Mouse (Mus musculus): ENCODE results near the gene Aldh8a1. TPM values are rescaled to one million over a fixed set of nuclear protein-coding genes. Genes with fewer than 3 reads are reported as not detected.
"Not testable (repeated sequence)": the region's sequence is repeated elsewhere in the genome, so short reads cannot be mapped to it uniquely, and the experiment has no call there.

The Aldh8a1 gene
- polyA plus RNA-seq, 1 experiment from 2014 or later, result not detected

GRCm38 (mm10) chr10:21369586-21369985 lies 7.5 kb upstream of the Aldh8a1 start:
- ATAC-seq (ENCODE audit: insufficient number of reproducible peaks, insufficient read depth, low FRiP score, low TSS enrichment, low read depth), result no peak
- Histone ChIP-seq H3K4me3 (replicated peaks) (no peak overlapping the region), H3K9ac (replicated peaks) (no peak overlapping the region), H3K27me3 (no peaks in the 10 kb centered on the region), H3K4me2 (no peak overlapping the region), H3K9me3 (no peaks in the 10 kb centered on the region), H3K27ac (no peak overlapping the region), H3K4me1 (replicated peaks) (no peaks in the 10 kb centered on the region), H3K36me3 (peaks cover 54% of the 10 kb centered on the region)
- WGBS, result 90% methylated on average over 2 of the region's 2 CpGs

- no peak for ATAC-seq (ENCODE audit: insufficient number of reproducible peaks, insufficient read depth, low FRiP score, low TSS enrichment, low read depth)
- H3K4me1 ChIP-seq (replicated peaks), result no peaks in the 10 kb centered on the region
- H3K9ac ChIP-seq (replicated peaks), result no peak overlapping the region
- no peaks in the 10 kb centered on the region for H3K27me3 ChIP-seq
- H3K9me3 ChIP-seq, result no peaks in the 10 kb centered on the region
- H3K36me3 ChIP-seq, result peaks cover 30% of the 10 kb centered on the region
- 96% methylated on average over 6 of the region's 6 CpGs for WGBS
- H3K4me3 ChIP-seq (replicated peaks), result no peak overlapping the region
- H3K4me2 ChIP-seq, result no peak overlapping the region
- no peak overlapping the region for H3K27ac ChIP-seq
Observed at GRCm38 (mm10) chr10:21372271-21372670, 4.8 kb upstream of the Aldh8a1 start.

- 68% methylated on average over 9 of the region's 9 CpGs for WGBS
Observed at GRCm38 (mm10) chr10:21378196-21378944, 1.3 kb downstream of the Aldh8a1 start.

GRCm38 (mm10) chr10:21382914-21383313 lies 5.8 kb downstream of the Aldh8a1 start:
- Histone ChIP-seq H3K4me2 (no peak overlapping the region), H3K27me3 (no peaks in the 10 kb centered on the region; the same call in 1 of the 2 replicates), H3K9me3 (no peaks in the 10 kb centered on the region), H3K4me1 (replicated peaks) (no peaks in the 10 kb centered on the region), H3K36me3 (no peaks in the 10 kb centered on the region), H3K27ac (no peak overlapping the region), H3K4me3 (replicated peaks) (no peak overlapping the region), H3K9ac (replicated peaks) (no peak overlapping the region)
- 25% methylated on average over 6 of the region's 6 CpGs for WGBS
- no peak for ATAC-seq (ENCODE audit: insufficient number of reproducible peaks, insufficient read depth, low FRiP score, low TSS enrichment, low read depth)

More at GRCm38 (mm10) chr10:21378196-21378944, 1.3 kb downstream of the Aldh8a1 start:
- no peaks in the 10 kb centered on the region for H3K4me1 ChIP-seq (replicated peaks)
- H3K27ac ChIP-seq, result no peak overlapping the region
- no peaks in the 10 kb centered on the region; the same call in 1 of the 2 replicates for H3K27me3 ChIP-seq
- ATAC-seq (ENCODE audit: insufficient number of reproducible peaks, insufficient read depth, low FRiP score, low TSS enrichment, low read depth), result no peak
- H3K9ac ChIP-seq (replicated peaks), result no peak overlapping the region
- no peaks in the 10 kb centered on the region for H3K36me3 ChIP-seq
- H3K9me3 ChIP-seq, result no peaks in the 10 kb centered on the region
- H3K4me3 ChIP-seq (replicated peaks), result no peak overlapping the region
- H3K4me2 ChIP-seq, result no peak overlapping the region

GRCm38 (mm10) chr10:21385111-21385663 lies 8.1 kb downstream of the Aldh8a1 start:
- no peak overlapping the region for H3K4me3 ChIP-seq (replicated peaks)
- no peaks in the 10 kb centered on the region for H3K36me3 ChIP-seq
- no peaks in the 10 kb centered on the region; the same call in 1 of the 2 replicates for H3K27me3 ChIP-seq
- H3K4me1 ChIP-seq (replicated peaks), result no peaks in the 10 kb centered on the region; the same call in 1 of the 2 replicates
- no peak overlapping the region for H3K4me2 ChIP-seq
- H3K9ac ChIP-seq (replicated peaks), result no peak overlapping the region
- WGBS, result 82% methylated on average over 3 of the region's 3 CpGs
- ATAC-seq (ENCODE audit: insufficient number of reproducible peaks, insufficient read depth, low FRiP score, low TSS enrichment, low read depth), result no peak
- H3K27ac ChIP-seq, result no peak overlapping the region
- H3K9me3 ChIP-seq, result no peaks in the 10 kb centered on the region

GRCm38 (mm10) chr10:21389075-21389474 lies 12.0 kb downstream of the Aldh8a1 start:
- H3K27me3 ChIP-seq, result no peaks in the 10 kb centered on the region
- H3K36me3 ChIP-seq, result no peaks in the 10 kb centered on the region
- H3K9ac ChIP-seq (replicated peaks), result no peak overlapping the region
- no peak overlapping the region for H3K4me3 ChIP-seq (replicated peaks)
- ATAC-seq (ENCODE audit: insufficient number of reproducible peaks, insufficient read depth, low FRiP score, low TSS enrichment, low read depth), result no peak
- no peaks in the 10 kb centered on the region; the same call in 1 of the 2 replicates for H3K4me1 ChIP-seq (replicated peaks)
- no peaks in the 10 kb centered on the region for H3K9me3 ChIP-seq
- no peak overlapping the region for H3K4me2 ChIP-seq
- H3K27ac ChIP-seq, result no peak overlapping the region
- WGBS, result 89% methylated on average over 11 of the region's 11 CpGs

GRCm38 (mm10) chr10:21390440-21390839 lies 13.3 kb downstream of the Aldh8a1 start:
- no peaks in the 10 kb centered on the region for H3K9me3 ChIP-seq
- no peak overlapping the region for H3K4me3 ChIP-seq (replicated peaks)
- H3K4me1 ChIP-seq (replicated peaks), result no peaks in the 10 kb centered on the region; the same call in 1 of the 2 replicates
- H3K27ac ChIP-seq, result no peak overlapping the region
- 88% methylated on average over 4 of the region's 4 CpGs for WGBS
- no peak overlapping the region for H3K9ac ChIP-seq (replicated peaks)
- no peak overlapping the region for H3K4me2 ChIP-seq
- ATAC-seq (ENCODE audit: insufficient number of reproducible peaks, insufficient read depth, low FRiP score, low TSS enrichment, low read depth), result no peak
- no peaks in the 10 kb centered on the region for H3K36me3 ChIP-seq
- no peaks in the 10 kb centered on the region for H3K27me3 ChIP-seq

- H3K4me2 ChIP-seq, result no peak overlapping the region
- H3K4me3 ChIP-seq (replicated peaks), result no peak overlapping the region
- no peak overlapping the region for H3K9ac ChIP-seq (replicated peaks)
- no peak overlapping the region for H3K27ac ChIP-seq
- ATAC-seq (ENCODE audit: insufficient number of reproducible peaks, insufficient read depth, low FRiP score, low TSS enrichment, low read depth), result no peak
- H3K36me3 ChIP-seq, result no peaks in the 10 kb centered on the region
- 75% methylated on average over 4 of the region's 4 CpGs for WGBS
- no peaks in the 10 kb centered on the region; the same call in 1 of the 2 replicates for H3K4me1 ChIP-seq (replicated peaks)
- no peaks in the 10 kb centered on the region for H3K27me3 ChIP-seq
- H3K9me3 ChIP-seq, result no peaks in the 10 kb centered on the region
Observed at GRCm38 (mm10) chr10:21391286-21391685, 14.2 kb downstream of the Aldh8a1 start.

- 87% methylated on average over 2 of the region's 2 CpGs for WGBS
Observed at GRCm38 (mm10) chr10:21393390-21393789, 16.3 kb downstream of the Aldh8a1 start.

GRCm38 (mm10) chr10:21395426-21396139 lies 18.5 kb downstream of the Aldh8a1 start:
- ATAC-seq (ENCODE audit: insufficient number of reproducible peaks, insufficient read depth, low FRiP score, low TSS enrichment, low read depth), result no peak
- H3K9ac ChIP-seq (replicated peaks), result no peak overlapping the region
- H3K4me2 ChIP-seq, result no peak overlapping the region
- no peaks in the 10 kb centered on the region for H3K4me1 ChIP-seq (replicated peaks)
- no peaks in the 10 kb centered on the region for H3K36me3 ChIP-seq
- H3K9me3 ChIP-seq, result no peaks in the 10 kb centered on the region
- no peak overlapping the region for H3K4me3 ChIP-seq (replicated peaks)
- 88% methylated on average over 14 of the region's 14 CpGs for WGBS
- H3K27ac ChIP-seq, result no peak overlapping the region
- H3K27me3 ChIP-seq, result no peaks in the 10 kb centered on the region

More at GRCm38 (mm10) chr10:21393390-21393789, 16.3 kb downstream of the Aldh8a1 start:
- Histone ChIP-seq H3K36me3 (no peaks in the 10 kb centered on the region), H3K27ac (no peak overlapping the region), H3K9me3 (no peaks in the 10 kb centered on the region), H3K4me2 (no peak overlapping the region), H3K4me3 (replicated peaks) (no peak overlapping the region), H3K9ac (replicated peaks) (no peak overlapping the region), H3K4me1 (replicated peaks) (no peaks in the 10 kb centered on the region; the same call in 1 of the 2 replicates), H3K27me3 (no peaks in the 10 kb centered on the region)
- no peak for ATAC-seq (ENCODE audit: insufficient number of reproducible peaks, insufficient read depth, low FRiP score, low TSS enrichment, low read depth)

- H3K27me3 ChIP-seq; H3K4me1 ChIP-seq (replicated peaks); H3K9me3 ChIP-seq; H3K27ac ChIP-seq; H3K9ac ChIP-seq (replicated peaks); H3K4me3 ChIP-seq (replicated peaks); ATAC-seq (ENCODE audit: insufficient number of reproducible peaks, insufficient read depth, low FRiP score, low TSS enrichment, low read depth); H3K4me2 ChIP-seq; H3K36me3 ChIP-seq: not testable (repeated sequence)
- WGBS, result 90% methylated on average over 6 of the region's 6 CpGs
Observed at GRCm38 (mm10) chr10:21398873-21399425, 21.9 kb downstream of the Aldh8a1 start.

Data from limb, embryonic 12.5 days (tissue).